Mouse (Mus musculus): Measurements from ENCODE around the gene Zfp986. TPM values are rescaled to one million over a fixed set of nuclear protein-coding genes. Genes with fewer than 3 reads are reported as not detected.

The Zfp986 gene
- polyA plus RNA-seq, 1 experiment from 2014 or later: not detected

Other genes starting within 250 kb of the Zfp986 start
- gene Zfp980, start 198.1 kb upstream of the Zfp986 start, polyA plus RNA-seq (2015; fragmentation: Nextera tagmentation; extraction: Ambion mirVana): 0.08 TPM in 1 of 2 replicates, not detected in the other
- gene Zfp987, start 228.5 kb downstream of the Zfp986 start, polyA plus RNA-seq (2015; fragmentation: Nextera tagmentation; extraction: Ambion mirVana): not detected in 2 replicates